Mouse (Mus musculus) A20 (cell line): ENCODE measurements at regions not wholly inside any gene's neighbourhood (a gene's known extent, or its start where the extent isn't known, plus 50 kb on each side); places are given as distances from the start of the nearest gene placed in this dataset.
A peak's percentile ranks its signal among the peaks of the same experiment; 100 is the strongest.
"Not testable (repeated sequence)": the region's sequence is repeated elsewhere in the genome, so short reads cannot be mapped to it uniquely, and the experiment has no call there.

Source experiments
- DNase-seq: peaks from one replicate; pipeline ENCODE4 v3.0.0-alpha.2; 2011; ENCODE audit warnings: low read depth, low spot score

- DNase-seq = no peak
These were observed 350.3 kb downstream of the Sox9 start for GRCm38 (mm10) chr11:113132078-113133064.

- no peak for DNase-seq
These were observed 351.4 kb downstream of the Sox9 start for GRCm38 (mm10) chr11:113133407-113133806.

- DNase-seq = no peak
These were observed 353.2 kb downstream of the Sox9 start for GRCm38 (mm10) chr11:113135261-113135660.

GRCm38 (mm10) chr11:113138462-113138861, 356.4 kb downstream of the Sox9 start:
- DNase-seq = no peak

- no peak for DNase-seq
These were observed 358.6 kb downstream of the Sox9 start for GRCm38 (mm10) chr11:113140595-113140994.

GRCm38 (mm10) chr11:113142816-113143215, 360.8 kb downstream of the Sox9 start:
- no peak for DNase-seq

GRCm38 (mm10) chr11:113143839-113144627, 362.0 kb downstream of the Sox9 start:
- no peak for DNase-seq

GRCm38 (mm10) chr11:113145721-113146120, 363.7 kb downstream of the Sox9 start:
- DNase-seq = no peak

- DNase-seq = no peak
These were observed 364.7 kb downstream of the Sox9 start for GRCm38 (mm10) chr11:113146762-113147161.

- no peak for DNase-seq
These were observed 365.6 kb downstream of the Sox9 start for GRCm38 (mm10) chr11:113147535-113148197.

GRCm38 (mm10) chr11:113148198-113148537, 366.1 kb downstream of the Sox9 start:
- DNase-seq = no peak

- no peak for DNase-seq
These were observed 373.5 kb downstream of the Sox9 start for GRCm38 (mm10) chr11:113155515-113155914.

- DNase-seq = no peak
These were observed 381.9 kb downstream of the Sox9 start for GRCm38 (mm10) chr11:113163941-113164340.

- DNase-seq = no peak
These were observed 382.5 kb downstream of the Sox9 start for GRCm38 (mm10) chr11:113164510-113164909.

GRCm38 (mm10) chr11:113165069-113165795, 383.2 kb downstream of the Sox9 start:
- DNase-seq = peak; percentile 43

GRCm38 (mm10) chr11:113166517-113166916, 384.5 kb downstream of the Sox9 start:
- DNase-seq = no peak

GRCm38 (mm10) chr11:113172497-113173140, 390.6 kb downstream of the Sox9 start:
- DNase-seq = peak; percentile 36

GRCm38 (mm10) chr11:113173317-113173716, 391.3 kb downstream of the Sox9 start:
- not testable (repeated sequence) for DNase-seq

GRCm38 (mm10) chr11:113174011-113174507, 392.0 kb downstream of the Sox9 start:
- no peak for DNase-seq

GRCm38 (mm10) chr11:113175323-113175722, 393.3 kb downstream of the Sox9 start:
- peak; percentile 46 for DNase-seq

GRCm38 (mm10) chr11:113176183-113176582, 394.2 kb downstream of the Sox9 start:
- peak; percentile 57 for DNase-seq
